Mouse (Mus musculus) gastrocnemius, adult 2 months (tissue): ENCODE data around the gene Nol9. TPM values are rescaled to one million over a fixed set of nuclear protein-coding genes. Genes with fewer than 3 reads are reported as not detected.

Experiments
- DNase-seq: peaks from one replicate; pipeline ENCODE4 v3.0.0; 2022
- H3K27ac ChIP-seq: fragments of 200-600 bp; 2 replicates; pipeline ENCODE4 v1.8.1; 2022; ENCODE audit warnings: mild to moderate bottlenecking
- H3K4me3 ChIP-seq: fragments of 200-600 bp; 2 replicates; pipeline ENCODE4 v1.8.1; 2022; ENCODE audit warnings: mild to moderate bottlenecking, moderate library complexity
- CTCF ChIP-seq: fragments of 200-600 bp; IDR thresholded peaks from 2 replicates; pipeline ENCODE4 v1.8.1; 2022; ENCODE audit warnings: antibody characterized with exemption, mild to moderate bottlenecking, moderate library complexity
- intact Hi-C: fragments of 180-260 bp; cut with DNase I; formaldehyde crosslinking; loops from one replicate; pipeline ENCODE4 v1.15.1; 2025
- total RNA-seq, 2 experiments: library from RNA; stranded (reverse); gene quantifications; 2 replicates each; pipeline ENCODE4 v1.2.3; 2021

Nol9 gene
- total RNA-seq, 2 experiments from 2014 or later: 10.6 to 11.7 TPM

DNA sequence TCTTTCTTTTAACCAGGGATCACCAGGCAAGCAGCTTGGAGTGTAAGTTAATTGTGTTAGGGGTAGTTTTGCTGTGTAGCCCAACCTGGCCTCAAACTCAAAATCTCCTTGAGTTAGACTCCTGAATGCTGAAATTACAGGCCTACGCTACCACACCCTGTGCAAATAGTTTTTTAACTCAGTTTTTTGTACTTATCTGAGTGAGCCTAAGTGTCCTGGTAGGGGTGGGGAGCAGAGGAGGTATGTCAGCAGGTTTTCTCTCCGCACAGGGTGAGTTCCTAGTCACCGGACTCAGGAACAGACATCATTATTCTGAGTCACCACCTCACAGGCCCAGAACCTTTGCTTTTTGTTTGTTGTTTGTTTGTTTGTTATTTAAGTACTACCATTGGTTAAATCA is 37.1 kb upstream of the Nol9 start:
- intact Hi-C loops: no loop called here
- no peak overlapping the region for H3K27ac ChIP-seq
- no peak for TF ChIP-seq CTCF
- DNase-seq: no peak
- H3K4me3 ChIP-seq: no peak overlapping the region

DNA sequence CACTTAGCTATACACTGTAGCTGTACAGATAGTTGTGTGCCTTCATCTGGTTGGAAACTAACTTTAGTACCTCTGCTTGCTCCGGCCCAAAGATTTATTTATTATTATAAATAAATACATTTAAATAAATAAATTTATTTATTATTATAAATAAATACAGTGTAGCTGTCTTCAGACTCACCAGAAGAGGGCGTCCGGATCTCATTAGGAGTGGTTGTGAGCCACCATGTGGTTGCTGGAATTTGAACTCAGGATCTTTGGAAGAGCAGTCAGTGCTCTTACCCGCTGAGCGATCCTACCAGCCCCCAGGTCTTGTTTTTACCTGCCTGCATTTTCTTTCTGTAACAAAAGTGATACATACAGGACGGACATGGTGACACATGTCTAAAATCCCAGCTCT is 33.0 kb upstream of the Nol9 start:
- Histone ChIP-seq H3K27ac (no peak overlapping the region), H3K4me3 (no peak overlapping the region)
- DNase-seq: no peak
- intact Hi-C loops: no loop called here
- peak; percentile 57 for TF ChIP-seq CTCF

DNA sequence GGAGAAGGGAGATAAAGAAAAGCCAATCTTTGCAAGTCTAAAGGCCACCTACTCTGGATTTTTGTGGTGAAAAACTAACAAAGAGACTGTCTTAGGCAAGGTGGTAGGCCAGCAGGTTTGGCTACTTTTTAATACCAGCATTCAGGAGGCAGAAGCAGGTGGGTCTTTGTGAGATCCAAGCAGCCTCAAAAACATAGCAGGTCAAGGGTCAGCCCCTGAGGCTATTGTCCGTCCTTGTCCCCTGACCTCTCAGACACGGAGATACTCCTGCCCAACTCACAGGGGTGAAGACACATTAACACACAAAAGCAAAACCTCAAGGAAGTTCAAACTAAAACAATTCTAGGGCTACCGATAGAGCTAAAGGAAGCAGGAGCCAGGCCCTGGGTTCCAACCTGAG is 32.3 kb upstream of the Nol9 start:
- DNase-seq: no peak
- Histone ChIP-seq H3K27ac (peak overlapping the region; percentile 98), H3K4me3 (no peak overlapping the region)
- intact Hi-C loops: no loop called here
- TF ChIP-seq CTCF: no peak

DNA sequence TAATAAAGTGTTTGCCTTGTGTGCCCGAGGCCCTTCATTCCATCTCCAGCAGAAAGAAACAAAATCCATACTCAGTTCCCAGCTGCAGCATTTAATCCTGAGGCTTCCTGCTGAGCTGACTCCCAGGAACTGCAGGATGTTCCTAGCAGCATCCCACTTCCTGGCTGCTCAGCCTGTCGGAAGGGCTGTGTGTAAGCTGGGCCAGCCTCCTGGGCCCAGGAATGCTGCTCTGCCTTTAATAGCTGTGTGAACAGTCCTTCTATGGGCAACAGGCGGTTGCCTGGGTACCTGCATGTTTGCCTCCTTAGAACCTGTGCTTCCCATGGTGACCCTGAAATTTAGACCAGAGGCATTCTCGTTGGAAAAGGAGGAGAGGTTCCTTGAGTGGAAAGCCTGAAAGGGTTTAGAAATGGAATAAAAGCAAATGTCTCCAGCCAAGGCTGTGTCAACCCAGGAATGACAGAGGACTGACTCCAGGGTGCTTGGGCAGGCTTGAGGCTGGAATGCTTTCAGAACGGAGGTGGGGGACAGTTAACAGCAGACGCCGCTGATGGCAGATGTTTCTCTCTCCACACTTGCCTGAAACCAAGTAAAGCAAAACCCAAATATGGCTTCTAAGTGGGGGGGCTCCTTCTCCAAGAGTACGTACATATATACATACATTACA is 31.5 kb upstream of the Nol9 start:
- DNase-seq: peak; percentile 49
- peak overlapping the region; percentile 98 for H3K27ac ChIP-seq
- TF ChIP-seq CTCF: no peak
- intact Hi-C loops: loop anchor here (1.0 kb wide), 1 partner anchor 11 kb away; the partner anchor contains the start of gene Phf13
- H3K4me3 ChIP-seq: peak overlapping the region; percentile 90

DNA sequence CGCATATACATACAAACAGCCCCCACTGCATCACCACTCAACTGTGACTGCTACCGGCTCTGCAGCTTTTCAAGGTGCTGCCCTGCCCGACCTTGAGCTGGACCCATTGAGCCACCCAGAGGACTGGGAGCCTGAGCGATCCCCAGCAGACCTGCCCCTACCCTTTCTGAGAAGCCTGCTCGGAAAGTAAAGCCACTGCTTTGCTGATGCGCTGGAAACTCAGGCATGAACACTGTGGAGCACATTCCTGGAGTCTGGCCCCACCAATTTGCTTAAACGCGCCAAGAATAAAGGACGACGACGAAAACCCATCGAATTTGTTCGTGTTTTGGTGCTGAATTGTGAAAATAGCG is 31.0 kb upstream of the Nol9 start:
- Histone ChIP-seq H3K27ac (peak overlapping the region; percentile 98), H3K4me3 (peak overlapping the region; percentile 90)
- DNase-seq: peak; percentile 47

DNA sequence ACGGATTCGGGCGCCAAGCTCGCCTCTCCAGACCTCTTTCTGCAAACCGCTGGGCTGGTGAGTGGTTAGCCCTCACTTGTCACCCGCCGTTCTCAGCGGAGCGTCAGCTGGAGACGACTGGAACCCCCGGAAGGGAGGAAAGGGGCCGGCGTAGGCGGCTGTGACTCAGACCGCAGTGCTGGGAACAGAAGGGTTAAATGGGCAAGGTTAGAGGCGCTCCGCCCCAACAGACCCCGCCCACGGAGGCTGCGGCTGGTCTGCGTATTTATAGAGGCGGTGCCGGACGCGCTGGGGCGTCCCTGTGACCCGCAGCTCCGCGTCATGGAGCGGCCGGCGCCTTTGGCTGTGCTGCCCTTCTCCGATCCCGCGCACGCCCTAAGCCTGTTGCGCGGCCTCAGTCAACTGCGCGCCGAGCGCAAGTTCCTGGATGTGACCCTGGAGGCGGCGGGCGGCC is 30.5 kb upstream of the Nol9 start, which contains the start of gene Klhl21:
Klhl21 (plus strand) TSS at position 182 of the 454 bp plus-strand sequence.
- intact Hi-C loops: loop anchor here (1.0 kb wide), 1 partner anchor 12 kb away; the partner anchor contains the start of gene Phf13
- DNase-seq: peak; percentile 98
- TF ChIP-seq CTCF: no peak
- Histone ChIP-seq H3K4me3 (peak within 1 kb of the TSS; percentile 90), H3K27ac (peak within 1 kb of the TSS; percentile 98)

More for the DNA sequence above, 31.0 kb upstream of the Nol9 start:
- TF ChIP-seq CTCF: no peak
- intact Hi-C loops: loop anchor here (1.0 kb wide), 1 partner anchor 12 kb away; the partner anchor contains the start of gene Phf13

DNA sequence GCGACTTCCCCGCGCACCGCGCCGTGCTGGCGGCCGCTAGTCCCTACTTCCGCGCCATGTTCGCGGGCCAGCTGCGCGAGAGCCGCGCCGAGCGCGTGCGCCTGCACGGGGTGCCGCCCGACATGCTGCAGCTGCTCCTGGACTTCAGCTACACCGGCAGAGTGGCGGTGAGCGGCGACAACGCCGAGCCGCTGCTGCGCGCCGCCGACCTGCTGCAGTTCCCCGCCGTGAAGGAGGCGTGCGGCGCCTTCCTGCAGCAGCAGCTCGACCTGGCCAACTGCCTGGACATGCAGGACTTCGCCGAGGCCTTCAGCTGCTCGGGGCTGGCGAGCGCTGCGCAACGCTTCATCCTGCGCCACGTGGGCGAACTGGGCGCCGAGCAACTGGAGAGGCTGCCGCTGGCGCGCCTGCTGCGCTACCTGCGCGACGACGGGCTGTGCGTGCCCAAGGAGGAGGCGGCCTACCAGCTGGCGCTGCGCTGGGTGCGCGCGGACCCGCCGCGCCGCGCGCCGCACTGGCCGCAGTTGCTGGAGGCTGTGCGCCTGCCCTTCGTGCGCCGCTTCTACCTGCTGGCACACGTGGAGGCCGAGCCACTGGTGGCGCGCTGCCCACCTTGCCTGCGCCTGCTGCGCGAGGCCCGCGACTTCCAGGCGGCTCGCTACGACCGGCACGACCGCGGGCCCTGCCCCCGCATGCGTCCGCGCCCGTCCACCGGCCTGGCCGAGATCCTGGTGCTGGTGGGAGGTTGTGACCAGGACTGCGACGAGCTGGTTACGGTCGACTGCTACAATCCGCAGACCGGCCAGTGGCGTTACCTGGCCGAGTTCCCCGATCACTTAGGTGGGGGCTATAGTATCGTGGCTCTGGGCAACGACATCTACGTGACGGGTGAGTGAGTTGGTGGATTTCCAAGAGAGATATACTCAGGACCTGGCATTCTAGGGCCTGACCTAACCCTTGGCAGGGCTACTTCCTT is 29.8 kb upstream of the Nol9 start:
- DNase-seq: peak; percentile 91
- H3K4me3 ChIP-seq: peak overlapping the region; percentile 90
- peak overlapping the region; percentile 98 for H3K27ac ChIP-seq
- no peak for TF ChIP-seq CTCF
- intact Hi-C loops: loop anchor here (1.0 kb wide), 1 partner anchor 26 kb away; no protein-coding TSS in a partner anchor

DNA sequence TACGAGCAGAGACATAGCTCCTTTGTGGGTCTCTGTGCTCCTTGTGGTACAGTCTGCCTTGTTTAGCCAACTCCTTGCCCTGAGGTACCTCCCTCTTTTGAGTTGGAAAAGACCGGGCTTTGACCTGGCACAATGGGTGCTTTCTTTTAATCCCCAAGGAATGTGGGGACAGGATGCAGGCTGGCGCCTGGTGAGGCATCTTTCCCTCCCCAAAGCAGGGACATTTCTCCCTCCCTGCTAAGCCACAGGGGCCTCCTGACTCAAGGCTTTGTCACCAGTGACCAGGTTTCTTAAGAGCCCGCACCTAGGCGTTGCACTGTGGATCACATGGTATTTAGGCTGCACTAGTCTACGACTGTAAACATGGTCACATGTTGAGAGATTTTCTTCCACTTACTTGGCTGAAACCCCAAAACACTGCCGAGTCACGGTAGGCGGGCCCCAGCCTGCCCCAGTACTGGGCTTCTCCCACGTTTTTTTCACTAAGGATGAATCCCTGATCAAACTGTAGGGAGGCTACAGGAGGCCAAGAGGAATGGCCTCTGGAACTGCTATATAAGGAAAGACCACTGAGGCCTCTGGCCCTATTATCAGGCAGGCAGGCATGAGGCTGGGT is 28.9 kb upstream of the Nol9 start:
- intact Hi-C loops: loop anchor here (1.0 kb wide), 1 partner anchor 27 kb away; no protein-coding TSS in a partner anchor
- DNase-seq: peak; percentile 70
- no peak for TF ChIP-seq CTCF
- peak overlapping the region; percentile 90 for H3K4me3 ChIP-seq
- H3K27ac ChIP-seq: peak overlapping the region; percentile 98

DNA sequence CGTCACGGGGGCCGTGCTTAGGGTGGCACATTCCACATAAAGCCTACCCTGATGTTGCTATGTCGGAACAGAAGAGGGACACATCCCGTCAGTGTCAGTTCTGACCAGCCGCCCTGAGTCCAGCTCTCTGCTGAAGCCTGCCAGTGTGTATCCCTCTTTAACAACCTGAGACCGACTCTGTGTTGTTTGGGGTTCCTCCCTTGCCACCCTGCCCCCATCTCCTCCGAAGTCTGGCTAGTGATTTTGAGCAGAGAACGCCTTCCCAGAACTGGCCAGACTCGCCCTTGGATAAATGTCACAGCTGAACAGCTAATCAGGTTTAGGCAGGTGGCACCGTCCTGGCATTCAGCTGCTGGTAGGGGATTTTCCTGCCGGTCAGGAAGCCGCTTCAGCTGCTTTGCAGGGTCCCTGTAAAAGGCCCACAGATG is 28.4 kb upstream of the Nol9 start:
- TF ChIP-seq CTCF: no peak

DNA sequence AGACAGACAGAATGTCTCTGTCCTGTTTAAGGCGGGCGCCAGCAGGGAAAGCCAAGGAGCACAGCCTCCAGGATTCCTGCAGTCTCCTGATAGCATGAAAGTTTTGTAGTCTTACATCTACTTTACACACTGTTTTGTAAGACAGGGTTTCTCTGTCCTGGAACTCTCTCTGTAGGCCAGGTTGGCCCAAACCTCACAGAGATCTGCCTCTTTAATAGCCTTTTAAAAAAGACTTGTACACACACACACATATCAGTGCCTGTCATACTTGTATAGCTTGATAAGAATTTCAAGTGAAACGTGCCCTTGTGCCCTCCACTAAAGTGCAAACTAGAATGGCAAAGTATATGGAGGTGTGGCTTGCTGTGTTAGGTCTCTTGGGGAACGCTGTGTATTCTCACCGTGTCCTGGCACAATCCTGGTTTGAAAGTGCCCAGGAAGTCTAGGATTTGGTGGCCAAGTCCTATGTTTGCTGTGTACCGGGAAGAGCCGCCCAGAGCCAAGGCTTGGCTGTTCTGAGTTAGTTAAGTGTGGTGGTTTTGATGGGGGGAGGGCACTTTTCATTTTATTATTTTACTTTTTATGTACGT is 27.9 kb upstream of the Nol9 start:
- TF ChIP-seq CTCF: no peak
- Histone ChIP-seq H3K4me3 (peak overlapping the region; percentile 90), H3K27ac (peak overlapping the region; percentile 98)
- DNase-seq: no peak
- intact Hi-C loops: no loop called here

More for the DNA sequence above, 28.4 kb upstream of the Nol9 start:
- peak; percentile 68 for DNase-seq
- Histone ChIP-seq H3K27ac (peak overlapping the region; percentile 98), H3K4me3 (peak overlapping the region; percentile 90)
- intact Hi-C loops: loop anchor here (1.0 kb wide), 1 partner anchor 27 kb away; no protein-coding TSS in a partner anchor

DNA sequence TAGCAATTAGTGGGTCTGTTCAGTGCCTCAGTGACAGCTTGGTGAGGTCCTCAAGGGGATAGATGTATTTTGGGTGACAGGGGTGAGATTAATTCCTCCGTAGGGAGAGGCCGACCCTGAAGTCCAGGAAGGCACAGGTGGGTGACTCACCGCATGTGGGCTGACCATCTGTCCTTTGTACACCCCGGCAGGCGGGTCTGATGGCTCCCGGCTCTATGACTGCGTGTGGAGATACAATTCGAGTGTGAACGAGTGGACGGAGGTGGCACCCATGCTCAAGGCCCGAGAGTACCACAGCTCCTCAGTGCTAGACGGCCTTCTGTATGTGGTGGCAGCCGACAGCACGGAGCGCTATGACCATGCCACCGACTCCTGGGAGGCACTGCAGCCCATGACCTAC is 27.0 kb upstream of the Nol9 start:
- peak overlapping the region; percentile 98 for H3K27ac ChIP-seq
- H3K4me3 ChIP-seq: peak overlapping the region; percentile 90
- no peak for DNase-seq
- TF ChIP-seq CTCF: no peak
- intact Hi-C loops: no loop called here
